Mouse (Mus musculus): ENCODE measurements around the gene Wdr59. TPM values are rescaled to one million over a fixed set of nuclear protein-coding genes. Genes with fewer than 3 reads are reported as not detected.

Wdr59 gene
- 6.7 TPM in 2 replicates for polyA plus RNA-seq (2015; fragmentation: Nextera tagmentation; extraction: Ambion mirVana)

GRCm38 (mm10) chr8:111521713-111522429 is at the start of gene Wdr59:
TSS of gene Wdr59 (minus strand) at chr8:111522092.
- Histone ChIP-seq H3K27ac (no peak within 1 kb of the TSS), H3K36me3 (no peaks in the 10 kb centered on the region), H3K4me2 (replicated peaks) (peak within 1 kb of the TSS; percentile 67), H3K9me3 (no peaks in the 10 kb centered on the region), H3K4me3 (replicated peaks) (peak within 1 kb of the TSS; percentile 65), H3K27me3 (no peaks in the 10 kb centered on the region), H3K9ac (replicated peaks) (peak within 1 kb of the TSS; percentile 67), H3K4me1 (replicated peaks) (peaks cover 13% of the 10 kb centered on the region)
- WGBS = 3% methylated on average over 34 of the region's 34 CpGs
- ATAC-seq = peak; percentile 97

- 87% methylated on average over 10 of the region's 10 CpGs for whole genome bisulfite sequencing
- Histone ChIP-seq H3K36me3 (no peaks in the 10 kb centered on the region), H3K9me3 (no peaks in the 10 kb centered on the region), H3K4me1 (replicated peaks) (peaks cover 67% of the 10 kb centered on the region), H3K9ac (replicated peaks) (no peak overlapping the region), H3K4me2 (replicated peaks) (no peak overlapping the region), H3K4me3 (replicated peaks) (no peak overlapping the region), H3K27me3 (no peaks in the 10 kb centered on the region), H3K27ac (no peak overlapping the region)
- ATAC-seq = no peak
Measured at GRCm38 (mm10) chr8:111571661-111572060, 49.8 kb upstream of the Wdr59 start.

GRCm38 (mm10) chr8:111570432-111570831 is 48.5 kb upstream of the Wdr59 start:
- no peak overlapping the region; the same call in 1 of the 2 replicates for H3K27ac ChIP-seq

GRCm38 (mm10) chr8:111569926-111570325 is 48.0 kb upstream of the Wdr59 start:
- Histone ChIP-seq H3K4me1 (replicated peaks) (peaks cover 76% of the 10 kb centered on the region), H3K4me3 (replicated peaks) (no peak overlapping the region), H3K27ac (no peak overlapping the region; the same call in 1 of the 2 replicates), H3K9me3 (no peaks in the 10 kb centered on the region), H3K4me2 (replicated peaks) (no peak overlapping the region), H3K27me3 (no peaks in the 10 kb centered on the region), H3K9ac (replicated peaks) (no peak overlapping the region), H3K36me3 (no peaks in the 10 kb centered on the region)
- 83% methylated on average over 4 of the region's 4 CpGs for WGBS
- no peak for ATAC-seq

More at GRCm38 (mm10) chr8:111570432-111570831, 48.5 kb upstream of the Wdr59 start:
- no peak overlapping the region for H3K4me3 ChIP-seq (replicated peaks)
- H3K4me1 ChIP-seq (replicated peaks) = peaks cover 72% of the 10 kb centered on the region
- no peak overlapping the region for H3K4me2 ChIP-seq (replicated peaks)
- no peaks in the 10 kb centered on the region for H3K9me3 ChIP-seq
- no peaks in the 10 kb centered on the region for H3K36me3 ChIP-seq
- 55% methylated on average over 2 of the region's 2 CpGs for WGBS
- H3K27me3 ChIP-seq = no peaks in the 10 kb centered on the region
- no peak overlapping the region for H3K9ac ChIP-seq (replicated peaks)
- ATAC-seq = no peak

GRCm38 (mm10) chr8:111568029-111568428 is 46.1 kb upstream of the Wdr59 start:
- H3K9me3 ChIP-seq = no peaks in the 10 kb centered on the region
- H3K4me3 ChIP-seq (replicated peaks) = no peak overlapping the region
- no peak for ATAC-seq
- H3K27me3 ChIP-seq = no peaks in the 10 kb centered on the region
- H3K4me2 ChIP-seq (replicated peaks) = no peak overlapping the region
- H3K36me3 ChIP-seq = no peaks in the 10 kb centered on the region
- no peak overlapping the region for H3K9ac ChIP-seq (replicated peaks)
- H3K4me1 ChIP-seq (replicated peaks) = peaks cover 71% of the 10 kb centered on the region
- no peak overlapping the region; the same call in 1 of the 2 replicates for H3K27ac ChIP-seq
- 73% methylated on average over 3 of the region's 3 CpGs for WGBS

- Histone ChIP-seq H3K4me3 (replicated peaks) (no peak overlapping the region), H3K27me3 (no peaks in the 10 kb centered on the region), H3K36me3 (no peaks in the 10 kb centered on the region), H3K9ac (replicated peaks) (no peak overlapping the region), H3K4me1 (replicated peaks) (peaks cover 66% of the 10 kb centered on the region), H3K4me2 (replicated peaks) (no peak overlapping the region), H3K9me3 (no peaks in the 10 kb centered on the region), H3K27ac (no peak overlapping the region; the same call in 1 of the 2 replicates)
- WGBS = 63% methylated on average over 3 of the region's 3 CpGs
- ATAC-seq = no peak
Measured at GRCm38 (mm10) chr8:111567571-111567970, 45.7 kb upstream of the Wdr59 start.

GRCm38 (mm10) chr8:111566326-111566725 is 44.4 kb upstream of the Wdr59 start:
- Histone ChIP-seq H3K4me1 (replicated peaks) (peaks cover 55% of the 10 kb centered on the region), H3K9ac (replicated peaks) (no peak overlapping the region), H3K27me3 (no peaks in the 10 kb centered on the region), H3K27ac (peak overlapping the region; percentile 44; the same call in 1 of the 2 replicates), H3K4me3 (replicated peaks) (no peak overlapping the region), H3K9me3 (no peaks in the 10 kb centered on the region), H3K4me2 (replicated peaks) (no peak overlapping the region), H3K36me3 (no peaks in the 10 kb centered on the region)
- 68% methylated on average over 9 of the region's 9 CpGs for WGBS
- no peak for ATAC-seq

GRCm38 (mm10) chr8:111565784-111566191 is 43.9 kb upstream of the Wdr59 start:
- peaks cover 55% of the 10 kb centered on the region for H3K4me1 ChIP-seq (replicated peaks)
- H3K27ac ChIP-seq = no peak overlapping the region; the same call in 1 of the 2 replicates
- H3K4me2 ChIP-seq (replicated peaks) = no peak overlapping the region
- H3K9me3 ChIP-seq = no peaks in the 10 kb centered on the region
- H3K36me3 ChIP-seq = no peaks in the 10 kb centered on the region
- H3K27me3 ChIP-seq = no peaks in the 10 kb centered on the region
- ATAC-seq = no peak
- no peak overlapping the region for H3K9ac ChIP-seq (replicated peaks)
- no peak overlapping the region for H3K4me3 ChIP-seq (replicated peaks)
- WGBS = 30% methylated on average over 5 of the region's 5 CpGs

- H3K36me3 ChIP-seq = no peaks in the 10 kb centered on the region
- WGBS = 89% methylated on average over 2 of the region's 2 CpGs
- no peak for ATAC-seq
- H3K27ac ChIP-seq = no peak overlapping the region
- H3K4me3 ChIP-seq (replicated peaks) = no peak overlapping the region
- no peak overlapping the region for H3K9ac ChIP-seq (replicated peaks)
- no peak overlapping the region for H3K4me2 ChIP-seq (replicated peaks)
- H3K27me3 ChIP-seq = no peaks in the 10 kb centered on the region
- no peaks in the 10 kb centered on the region for H3K9me3 ChIP-seq
- H3K4me1 ChIP-seq (replicated peaks) = peaks cover 50% of the 10 kb centered on the region
Measured at GRCm38 (mm10) chr8:111564093-111564492, 42.2 kb upstream of the Wdr59 start.

- Histone ChIP-seq H3K9me3 (no peaks in the 10 kb centered on the region), H3K4me3 (replicated peaks) (no peak overlapping the region), H3K9ac (replicated peaks) (no peak overlapping the region), H3K36me3 (no peaks in the 10 kb centered on the region), H3K4me1 (replicated peaks) (peaks cover 50% of the 10 kb centered on the region), H3K27me3 (no peaks in the 10 kb centered on the region), H3K4me2 (replicated peaks) (no peak overlapping the region), H3K27ac (no peak overlapping the region)
- 92% methylated on average over 4 of the region's 4 CpGs for WGBS
- ATAC-seq = no peak
Measured at GRCm38 (mm10) chr8:111563687-111564086, 41.8 kb upstream of the Wdr59 start.

GRCm38 (mm10) chr8:111563075-111563474 is 41.2 kb upstream of the Wdr59 start:
- H3K4me2 ChIP-seq (replicated peaks) = no peak overlapping the region
- no peak for ATAC-seq
- WGBS = 98% methylated on average over 5 of the region's 5 CpGs
- H3K9ac ChIP-seq (replicated peaks) = no peak overlapping the region
- no peaks in the 10 kb centered on the region for H3K36me3 ChIP-seq
- no peak overlapping the region for H3K4me3 ChIP-seq (replicated peaks)
- H3K4me1 ChIP-seq (replicated peaks) = peaks cover 46% of the 10 kb centered on the region
- no peak overlapping the region for H3K27ac ChIP-seq
- no peaks in the 10 kb centered on the region for H3K9me3 ChIP-seq
- no peaks in the 10 kb centered on the region for H3K27me3 ChIP-seq

- no peak for ATAC-seq
- Histone ChIP-seq H3K4me3 (replicated peaks) (no peak overlapping the region), H3K27ac (no peak overlapping the region), H3K4me2 (replicated peaks) (no peak overlapping the region), H3K9me3 (no peaks in the 10 kb centered on the region), H3K9ac (replicated peaks) (no peak overlapping the region), H3K27me3 (no peaks in the 10 kb centered on the region), H3K36me3 (no peaks in the 10 kb centered on the region), H3K4me1 (replicated peaks) (peaks cover 39% of the 10 kb centered on the region)
- WGBS = 96% methylated on average over 5 of the region's 5 CpGs
Measured at GRCm38 (mm10) chr8:111562274-111562803, 40.4 kb upstream of the Wdr59 start.
